Mouse (Mus musculus): ENCODE data around the gene Kcnk5. TPM values are rescaled to one million over a fixed set of nuclear protein-coding genes. Genes with fewer than 3 reads are reported as not detected.

Kcnk5 gene
- polyA plus RNA-seq, 1 experiment from 2014 or later = 6.9 TPM

- H3K27ac ChIP-seq = no peak overlapping the region
- no peaks in the 10 kb centered on the region for H3K4me1 ChIP-seq
- no peaks in the 10 kb centered on the region for H3K36me3 ChIP-seq
- H3K9ac ChIP-seq = no peak overlapping the region
- no peaks in the 10 kb centered on the region for H3K9me3 ChIP-seq (replicated peaks)
- ATAC-seq (ENCODE audit: low FRiP score) = no peak
- H3K27me3 ChIP-seq = no peaks in the 10 kb centered on the region
- no peak overlapping the region for H3K4me3 ChIP-seq
- H3K4me2 ChIP-seq (replicated peaks) = no peak overlapping the region
- 88% methylated on average over 6 of the region's 6 CpGs for WGBS
Measured at GRCm38 (mm10) chr14:20128162-20128561, 53.4 kb downstream of the Kcnk5 start.

DNA sequence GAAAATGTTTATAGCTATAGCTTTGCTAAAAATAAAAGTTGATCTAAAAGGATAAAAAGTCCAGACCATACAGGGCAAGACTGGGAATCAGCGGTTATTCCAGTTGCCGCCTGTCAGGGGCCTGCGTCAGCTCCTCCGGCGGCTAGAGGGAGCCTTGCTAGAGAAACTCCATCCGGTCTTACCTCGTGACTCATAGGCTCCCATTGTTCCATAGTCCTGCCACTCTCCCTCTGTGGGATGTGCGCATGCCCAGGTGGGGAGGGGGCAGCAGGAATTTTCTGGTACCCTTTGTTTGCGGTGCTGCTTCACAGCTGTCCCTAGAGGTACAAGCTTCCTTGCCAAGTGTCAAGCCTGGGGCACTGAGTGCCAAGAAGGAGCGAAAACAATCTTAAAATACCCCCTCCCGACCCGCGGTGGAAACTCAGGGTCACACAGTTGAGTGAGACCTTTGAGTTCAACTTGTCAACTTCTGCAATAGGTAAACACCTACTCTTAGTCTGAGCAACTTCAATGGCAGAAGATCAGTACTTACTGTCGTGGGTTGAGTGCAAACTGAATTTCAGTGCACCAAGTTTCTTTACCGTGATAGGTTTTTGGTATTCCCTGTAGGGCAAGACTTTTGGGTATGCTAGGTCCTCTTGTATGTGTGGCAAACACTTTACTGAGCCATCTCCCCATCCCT lies 54.1 kb downstream of the Kcnk5 start:
- no peaks in the 10 kb centered on the region for H3K36me3 ChIP-seq
- 85% methylated on average over 15 of the region's 15 CpGs for WGBS
- H3K9ac ChIP-seq = no peak overlapping the region
- ATAC-seq (ENCODE audit: low FRiP score) = no peak
- H3K4me1 ChIP-seq = no peaks in the 10 kb centered on the region
- H3K4me2 ChIP-seq (replicated peaks) = no peak overlapping the region
- H3K27me3 ChIP-seq = no peaks in the 10 kb centered on the region
- no peaks in the 10 kb centered on the region for H3K9me3 ChIP-seq (replicated peaks)
- no peak overlapping the region for H3K27ac ChIP-seq
- H3K4me3 ChIP-seq = no peak overlapping the region

DNA sequence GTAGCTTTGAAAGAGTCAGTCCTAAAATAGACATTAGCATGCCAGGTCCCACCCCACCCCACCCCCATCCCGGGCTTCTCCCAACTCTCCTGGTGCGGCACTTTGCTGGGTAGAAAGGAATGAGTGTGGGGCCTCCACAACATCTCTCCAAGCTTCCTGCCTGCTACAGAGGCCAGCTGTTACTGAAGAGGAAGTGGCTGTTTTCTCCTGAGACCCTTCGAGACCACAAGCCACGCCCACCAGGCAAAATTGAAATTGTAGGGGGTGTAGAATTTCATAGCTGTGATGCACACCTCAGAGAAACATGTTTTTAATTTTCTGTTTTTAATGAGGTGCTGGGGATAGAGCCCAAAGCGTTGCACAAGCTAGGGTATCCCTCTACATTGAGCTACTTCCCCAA lies 60.7 kb downstream of the Kcnk5 start:
- H3K27me3 ChIP-seq = no peaks in the 10 kb centered on the region
- no peaks in the 10 kb centered on the region for H3K36me3 ChIP-seq
- H3K4me2 ChIP-seq (replicated peaks) = no peak overlapping the region
- H3K4me1 ChIP-seq = no peaks in the 10 kb centered on the region
- H3K9ac ChIP-seq = no peak overlapping the region
- H3K27ac ChIP-seq = no peak overlapping the region
- H3K4me3 ChIP-seq = no peak overlapping the region
- no peaks in the 10 kb centered on the region for H3K9me3 ChIP-seq (replicated peaks)
- WGBS = 78% methylated on average over 5 of the region's 5 CpGs
- ATAC-seq (ENCODE audit: low FRiP score) = no peak

DNA sequence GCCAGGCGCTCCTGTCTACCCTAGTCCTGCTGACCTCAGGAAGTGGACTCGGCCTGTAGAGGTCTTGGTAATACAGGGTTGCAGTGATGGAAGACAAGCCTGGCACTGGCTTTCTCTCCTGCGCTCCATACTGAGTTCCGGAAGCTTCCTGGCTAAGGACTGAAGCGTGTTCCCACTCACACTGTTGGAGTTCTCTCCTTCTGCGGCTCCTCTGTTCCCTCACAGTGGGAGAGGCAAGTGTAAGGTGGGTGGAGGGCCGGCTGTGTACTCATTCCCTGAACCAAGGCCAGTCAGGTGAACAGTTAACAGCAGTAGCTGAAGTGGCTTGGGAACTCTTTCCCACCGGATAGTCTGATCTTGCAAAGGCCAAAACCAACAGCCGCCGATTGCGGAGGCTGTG lies 61.6 kb downstream of the Kcnk5 start:
- H3K9me3 ChIP-seq (replicated peaks) = no peaks in the 10 kb centered on the region
- no peak for ATAC-seq (ENCODE audit: low FRiP score)
- H3K4me2 ChIP-seq (replicated peaks) = no peak overlapping the region
- H3K4me3 ChIP-seq = no peak overlapping the region
- no peaks in the 10 kb centered on the region for H3K36me3 ChIP-seq
- H3K27me3 ChIP-seq = no peaks in the 10 kb centered on the region
- no peaks in the 10 kb centered on the region for H3K4me1 ChIP-seq
- 93% methylated on average over 11 of the region's 11 CpGs for WGBS
- no peak overlapping the region for H3K27ac ChIP-seq
- no peak overlapping the region for H3K9ac ChIP-seq

DNA sequence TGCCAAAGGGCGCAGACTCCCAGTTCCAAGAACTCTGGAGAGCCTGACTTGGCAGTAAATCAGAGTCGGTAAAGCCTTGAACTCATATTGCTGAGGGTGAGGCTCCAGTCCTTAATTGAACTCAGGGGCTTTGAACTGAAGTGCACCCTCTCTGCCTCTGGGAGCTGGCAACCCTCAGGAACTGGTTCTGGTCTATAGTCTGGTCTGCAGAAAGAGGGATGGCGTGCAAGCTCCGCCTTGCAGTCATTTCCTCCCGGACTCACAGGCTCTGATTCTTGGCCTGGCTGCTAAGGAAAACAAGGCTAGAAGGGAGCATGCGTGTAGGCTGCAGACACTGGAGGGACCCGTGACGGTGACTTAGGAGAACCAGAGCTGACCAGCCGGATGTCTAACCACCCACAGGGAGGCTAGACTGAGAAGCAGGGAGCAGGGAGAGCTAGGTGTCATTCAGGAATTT lies 65.4 kb downstream of the Kcnk5 start:
- Histone ChIP-seq H3K27me3 (no peaks in the 10 kb centered on the region; the same call in none of the 2 replicates), H3K4me2 (replicated peaks) (no peak overlapping the region), H3K4me3 (no peak overlapping the region), H3K36me3 (no peaks in the 10 kb centered on the region), H3K27ac (no peak overlapping the region), H3K9me3 (replicated peaks) (no peaks in the 10 kb centered on the region; the same call in 1 of the 2 replicates), H3K4me1 (no peaks in the 10 kb centered on the region), H3K9ac (no peak overlapping the region)
- WGBS = 52% methylated on average over 9 of the region's 9 CpGs
- no peak for ATAC-seq (ENCODE audit: low FRiP score)

- WGBS = 83% methylated on average over 6 of the region's 6 CpGs
- no peaks in the 10 kb centered on the region; the same call in 1 of the 2 replicates for H3K9me3 ChIP-seq (replicated peaks)
- H3K27me3 ChIP-seq = no peaks in the 10 kb centered on the region; the same call in none of the 2 replicates
- no peaks in the 10 kb centered on the region for H3K4me1 ChIP-seq
- no peak overlapping the region for H3K4me3 ChIP-seq
- H3K27ac ChIP-seq = no peak overlapping the region
- no peaks in the 10 kb centered on the region for H3K36me3 ChIP-seq
- no peak overlapping the region for H3K9ac ChIP-seq
- ATAC-seq (ENCODE audit: low FRiP score) = no peak
- no peak overlapping the region for H3K4me2 ChIP-seq (replicated peaks)
Measured at GRCm38 (mm10) chr14:20114951-20115350, 66.7 kb downstream of the Kcnk5 start.

GRCm38 (mm10) chr14:20113964-20114363 lies 67.6 kb downstream of the Kcnk5 start:
- H3K9me3 ChIP-seq (replicated peaks) = no peaks in the 10 kb centered on the region; the same call in 1 of the 2 replicates
- 7% methylated on average over 6 of the region's 6 CpGs for WGBS
- H3K27me3 ChIP-seq = no peaks in the 10 kb centered on the region; the same call in none of the 2 replicates
- H3K4me2 ChIP-seq (replicated peaks) = no peak overlapping the region
- H3K9ac ChIP-seq = no peak overlapping the region
- no peaks in the 10 kb centered on the region for H3K4me1 ChIP-seq
- no peaks in the 10 kb centered on the region for H3K36me3 ChIP-seq
- H3K4me3 ChIP-seq = no peak overlapping the region
- ATAC-seq (ENCODE audit: low FRiP score) = peak; percentile 58; the same call in 1 of the 2 replicates
- no peak overlapping the region for H3K27ac ChIP-seq

GRCm38 (mm10) chr14:20113189-20113961 lies 68.2 kb downstream of the Kcnk5 start:
- Histone ChIP-seq H3K27me3 (no peaks in the 10 kb centered on the region; the same call in none of the 2 replicates), H3K9ac (no peak overlapping the region), H3K36me3 (no peaks in the 10 kb centered on the region), H3K9me3 (replicated peaks) (no peaks in the 10 kb centered on the region; the same call in 1 of the 2 replicates), H3K4me3 (no peak overlapping the region), H3K4me2 (replicated peaks) (no peak overlapping the region), H3K27ac (no peak overlapping the region), H3K4me1 (no peaks in the 10 kb centered on the region)
- 60% methylated on average over 7 of the region's 7 CpGs for WGBS
- no peak for ATAC-seq (ENCODE audit: low FRiP score)

GRCm38 (mm10) chr14:20112218-20112617 lies 69.4 kb downstream of the Kcnk5 start:
- 62% methylated on average over 3 of the region's 3 CpGs for WGBS
- no peaks in the 10 kb centered on the region for H3K4me1 ChIP-seq

GRCm38 (mm10) chr14:20110945-20111344 lies 70.7 kb downstream of the Kcnk5 start:
- Histone ChIP-seq H3K9ac (no peak overlapping the region), H3K4me2 (replicated peaks) (no peak overlapping the region), H3K27ac (no peak overlapping the region), H3K4me1 (no peaks in the 10 kb centered on the region), H3K27me3 (no peaks in the 10 kb centered on the region; the same call in none of the 2 replicates), H3K36me3 (no peaks in the 10 kb centered on the region), H3K4me3 (no peak overlapping the region), H3K9me3 (replicated peaks) (no peaks in the 10 kb centered on the region; the same call in 1 of the 2 replicates)
- WGBS = 83% methylated on average over 1 of the region's 1 CpGs
- no peak for ATAC-seq (ENCODE audit: low FRiP score)

More at GRCm38 (mm10) chr14:20112218-20112617, 69.4 kb downstream of the Kcnk5 start:
- no peak overlapping the region for H3K4me2 ChIP-seq (replicated peaks)
- H3K36me3 ChIP-seq = no peaks in the 10 kb centered on the region
- no peaks in the 10 kb centered on the region; the same call in 1 of the 2 replicates for H3K9me3 ChIP-seq (replicated peaks)
- H3K27me3 ChIP-seq = no peaks in the 10 kb centered on the region; the same call in none of the 2 replicates
- H3K9ac ChIP-seq = no peak overlapping the region
- H3K27ac ChIP-seq = no peak overlapping the region
- ATAC-seq (ENCODE audit: low FRiP score) = no peak
- no peak overlapping the region for H3K4me3 ChIP-seq

DNA sequence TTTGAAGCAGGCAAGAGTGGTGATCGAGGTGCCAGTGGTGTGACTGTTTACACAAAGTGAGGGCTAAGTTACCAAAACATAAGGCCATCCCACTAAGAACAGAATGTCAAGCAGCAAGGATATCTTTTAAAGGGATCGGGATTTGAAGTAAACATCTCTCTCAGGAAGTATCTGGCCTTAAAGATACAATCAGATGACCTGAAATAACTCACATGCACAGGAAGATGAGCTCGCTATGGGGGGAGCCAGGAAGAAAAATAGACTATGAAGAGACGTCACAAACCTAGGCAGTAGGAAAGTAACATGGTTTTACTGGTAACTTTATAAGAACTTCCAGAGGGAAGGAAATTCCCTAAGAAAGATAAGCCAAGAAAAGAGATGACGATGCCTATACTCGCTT lies 75.3 kb downstream of the Kcnk5 start:
- Histone ChIP-seq H3K36me3 (no peaks in the 10 kb centered on the region), H3K4me1 (no peaks in the 10 kb centered on the region), H3K9ac (no peak overlapping the region), H3K27me3 (no peaks in the 10 kb centered on the region), H3K4me2 (replicated peaks) (no peak overlapping the region), H3K9me3 (replicated peaks) (no peaks in the 10 kb centered on the region), H3K27ac (no peak overlapping the region), H3K4me3 (no peak overlapping the region)
- 81% methylated on average over 6 of the region's 6 CpGs for WGBS
- ATAC-seq (ENCODE audit: low FRiP score) = no peak

DNA sequence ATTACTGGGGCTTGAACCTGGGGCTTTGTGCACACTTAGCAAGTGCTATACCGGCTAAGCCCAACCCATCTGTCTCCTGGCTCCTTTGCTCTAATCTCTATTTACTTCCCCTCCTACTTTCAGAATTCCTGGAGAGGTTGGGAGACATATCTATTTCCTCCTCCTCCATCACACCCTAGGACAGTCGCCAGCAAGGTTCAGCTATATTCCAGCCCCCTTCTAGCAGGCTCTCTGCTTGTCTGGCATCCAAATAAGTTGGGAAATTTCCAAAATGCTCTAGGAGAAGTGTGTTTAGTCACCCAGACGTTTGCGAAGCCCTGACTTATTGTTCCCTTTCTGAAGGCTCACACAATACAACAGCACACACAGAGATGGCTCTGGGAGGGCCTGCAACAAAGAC lies 78.4 kb downstream of the Kcnk5 start:
- Histone ChIP-seq H3K27me3 (0 out of 2 replicates have a peak, but pooled peaks cover 1% of the 10 kb centered on the region), H3K4me3 (no peak overlapping the region), H3K4me1 (no peaks in the 10 kb centered on the region), H3K9me3 (replicated peaks) (no peaks in the 10 kb centered on the region), H3K4me2 (replicated peaks) (no peak overlapping the region), H3K27ac (no peak overlapping the region), H3K36me3 (no peaks in the 10 kb centered on the region), H3K9ac (no peak overlapping the region)
- WGBS = 50% methylated on average over 4 of the region's 4 CpGs
- ATAC-seq (ENCODE audit: low FRiP score) = no peak
